Mouse (Mus musculus): ENCODE measurements around the gene Ubp1. TPM values are rescaled to one million over a fixed set of nuclear protein-coding genes. Genes with fewer than 3 reads are reported as not detected.
A peak's percentile ranks its signal among the peaks of the same experiment; 100 is the strongest.

Gene Ubp1
- polyA plus RNA-seq, 1 experiment from 2014 or later, result 49.7 TPM

- no peak overlapping the region for H3K4me3 ChIP-seq
- H3K9ac ChIP-seq, result no peak overlapping the region
- no peak overlapping the region for H3K27ac ChIP-seq
- ATAC-seq (ENCODE audit: insufficient number of reproducible peaks, insufficient read depth, low FRiP score, low TSS enrichment), result no peak
- H3K9me3 ChIP-seq, result no peaks in the 10 kb centered on the region
- H3K4me1 ChIP-seq, result no peaks in the 10 kb centered on the region
- no peak overlapping the region for H3K4me2 ChIP-seq (replicated peaks)
- 84% methylated on average over 13 of the region's 13 CpGs for WGBS
- no peaks in the 10 kb centered on the region for H3K36me3 ChIP-seq
- no peaks in the 10 kb centered on the region for H3K27me3 ChIP-seq
Measured at GRCm38 (mm10) chr9:113984946-113985620, 54.3 kb downstream of the Ubp1 start.

- 28% methylated on average over 18 of the region's 18 CpGs for WGBS
- Histone ChIP-seq H3K4me1 (no peaks in the 10 kb centered on the region), H3K4me3 (no peak overlapping the region), H3K27ac (no peak overlapping the region), H3K9me3 (no peaks in the 10 kb centered on the region), H3K27me3 (no peaks in the 10 kb centered on the region), H3K36me3 (no peaks in the 10 kb centered on the region), H3K9ac (no peak overlapping the region), H3K4me2 (replicated peaks) (peak overlapping the region; percentile 25; the same call in 1 of the 2 replicates)
- no peak for ATAC-seq (ENCODE audit: insufficient number of reproducible peaks, insufficient read depth, low FRiP score, low TSS enrichment)
Measured at GRCm38 (mm10) chr9:113990547-113991248, 60.0 kb downstream of the Ubp1 start.

- no peaks in the 10 kb centered on the region for H3K4me1 ChIP-seq
- no peaks in the 10 kb centered on the region for H3K27me3 ChIP-seq
- no peak overlapping the region for H3K27ac ChIP-seq
- H3K9me3 ChIP-seq, result no peaks in the 10 kb centered on the region
- no peak overlapping the region for H3K9ac ChIP-seq
- no peak overlapping the region for H3K4me2 ChIP-seq (replicated peaks)
- H3K4me3 ChIP-seq, result no peak overlapping the region
- no peak for ATAC-seq (ENCODE audit: insufficient number of reproducible peaks, insufficient read depth, low FRiP score, low TSS enrichment)
- WGBS, result 91% methylated on average over 7 of the region's 7 CpGs
- no peaks in the 10 kb centered on the region for H3K36me3 ChIP-seq
Measured at GRCm38 (mm10) chr9:113992810-113993209, 62.1 kb downstream of the Ubp1 start.

- no peak overlapping the region for H3K4me3 ChIP-seq
Measured at GRCm38 (mm10) chr9:113998311-113998710, 67.6 kb downstream of the Ubp1 start.

GRCm38 (mm10) chr9:114006801-114007200, 76.1 kb downstream of the Ubp1 start:
- Histone ChIP-seq H3K4me2 (replicated peaks) (no peak overlapping the region), H3K27ac (no peak overlapping the region), H3K4me3 (no peak overlapping the region), H3K4me1 (no peaks in the 10 kb centered on the region), H3K9ac (no peak overlapping the region), H3K27me3 (no peaks in the 10 kb centered on the region), H3K36me3 (0 out of 2 replicates have a peak, but pooled peaks cover 2% of the 10 kb centered on the region), H3K9me3 (no peaks in the 10 kb centered on the region)
- no peak for ATAC-seq (ENCODE audit: insufficient number of reproducible peaks, insufficient read depth, low FRiP score, low TSS enrichment)
- 72% methylated on average over 9 of the region's 9 CpGs for WGBS

More at GRCm38 (mm10) chr9:113998311-113998710, 67.6 kb downstream of the Ubp1 start:
- no peaks in the 10 kb centered on the region for H3K27me3 ChIP-seq
- H3K36me3 ChIP-seq, result peaks cover 5% of the 10 kb centered on the region; the same call in 1 of the 2 replicates
- peaks cover 6% of the 10 kb centered on the region; the same call in 1 of the 2 replicates for H3K9me3 ChIP-seq
- no peaks in the 10 kb centered on the region for H3K4me1 ChIP-seq
- no peak overlapping the region for H3K9ac ChIP-seq
- ATAC-seq (ENCODE audit: insufficient number of reproducible peaks, insufficient read depth, low FRiP score, low TSS enrichment), result no peak
- H3K27ac ChIP-seq, result no peak overlapping the region
- WGBS, result 61% methylated on average over 2 of the region's 2 CpGs
- H3K4me2 ChIP-seq (replicated peaks), result no peak overlapping the region

GRCm38 (mm10) chr9:114007850-114008350, 77.2 kb downstream of the Ubp1 start:
- Histone ChIP-seq H3K4me1 (no peaks in the 10 kb centered on the region), H3K27me3 (no peaks in the 10 kb centered on the region), H3K9ac (no peak overlapping the region), H3K4me3 (no peak overlapping the region), H3K36me3 (no peaks in the 10 kb centered on the region), H3K9me3 (no peaks in the 10 kb centered on the region), H3K27ac (no peak overlapping the region), H3K4me2 (replicated peaks) (no peak overlapping the region)
- 90% methylated on average over 9 of the region's 9 CpGs for WGBS
- no peak for ATAC-seq (ENCODE audit: insufficient number of reproducible peaks, insufficient read depth, low FRiP score, low TSS enrichment)

- Histone ChIP-seq H3K4me2 (replicated peaks) (no peak overlapping the region), H3K4me1 (no peaks in the 10 kb centered on the region), H3K9me3 (no peaks in the 10 kb centered on the region), H3K4me3 (no peak overlapping the region), H3K27ac (no peak overlapping the region), H3K9ac (no peak overlapping the region), H3K27me3 (no peaks in the 10 kb centered on the region), H3K36me3 (no peaks in the 10 kb centered on the region)
- 54% methylated on average over 5 of the region's 5 CpGs for WGBS
- no peak for ATAC-seq (ENCODE audit: insufficient number of reproducible peaks, insufficient read depth, low FRiP score, low TSS enrichment)
Measured at GRCm38 (mm10) chr9:114009526-114009925, 78.8 kb downstream of the Ubp1 start.

DNA sequence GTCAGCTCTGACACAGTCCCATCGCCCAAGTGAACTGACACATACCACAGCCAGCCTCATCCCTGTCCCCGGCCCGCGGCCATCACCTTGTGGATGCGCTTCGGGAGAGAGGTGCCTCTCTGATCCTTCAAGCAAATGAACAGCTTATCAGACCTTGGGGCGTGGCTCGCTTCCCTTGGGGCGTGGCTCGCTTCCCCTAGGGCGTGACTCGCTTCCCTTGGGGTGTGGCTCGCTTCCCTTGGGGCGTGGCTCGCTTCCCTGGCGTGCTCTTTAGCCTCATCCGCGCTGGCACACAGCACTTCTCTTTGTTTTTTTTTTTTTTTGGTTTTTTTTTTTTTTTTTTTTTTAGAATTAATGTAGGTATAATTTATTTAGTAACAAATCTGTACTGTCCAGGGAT, 80.5 kb downstream of the Ubp1 start:
- H3K27me3 ChIP-seq, result no peaks in the 10 kb centered on the region
- no peak overlapping the region for H3K4me2 ChIP-seq (replicated peaks)
- no peak for ATAC-seq (ENCODE audit: insufficient number of reproducible peaks, insufficient read depth, low FRiP score, low TSS enrichment)
- H3K4me3 ChIP-seq, result no peak overlapping the region
- no peak overlapping the region for H3K9ac ChIP-seq
- no peak overlapping the region for H3K27ac ChIP-seq
- H3K4me1 ChIP-seq, result no peaks in the 10 kb centered on the region
- H3K36me3 ChIP-seq, result no peaks in the 10 kb centered on the region
- H3K9me3 ChIP-seq, result no peaks in the 10 kb centered on the region
- WGBS, result 65% methylated on average over 18 of the region's 18 CpGs

- no peak for ATAC-seq (ENCODE audit: insufficient number of reproducible peaks, insufficient read depth, low FRiP score, low TSS enrichment)
- WGBS, result 83% methylated on average over 1 of the region's 1 CpGs
- Histone ChIP-seq H3K27me3 (no peaks in the 10 kb centered on the region), H3K4me3 (no peak overlapping the region), H3K36me3 (no peaks in the 10 kb centered on the region), H3K4me2 (replicated peaks) (no peak overlapping the region), H3K9ac (no peak overlapping the region), H3K4me1 (no peaks in the 10 kb centered on the region), H3K9me3 (no peaks in the 10 kb centered on the region), H3K27ac (no peak overlapping the region)
Measured at GRCm38 (mm10) chr9:114014034-114014433, 83.3 kb downstream of the Ubp1 start.

DNA sequence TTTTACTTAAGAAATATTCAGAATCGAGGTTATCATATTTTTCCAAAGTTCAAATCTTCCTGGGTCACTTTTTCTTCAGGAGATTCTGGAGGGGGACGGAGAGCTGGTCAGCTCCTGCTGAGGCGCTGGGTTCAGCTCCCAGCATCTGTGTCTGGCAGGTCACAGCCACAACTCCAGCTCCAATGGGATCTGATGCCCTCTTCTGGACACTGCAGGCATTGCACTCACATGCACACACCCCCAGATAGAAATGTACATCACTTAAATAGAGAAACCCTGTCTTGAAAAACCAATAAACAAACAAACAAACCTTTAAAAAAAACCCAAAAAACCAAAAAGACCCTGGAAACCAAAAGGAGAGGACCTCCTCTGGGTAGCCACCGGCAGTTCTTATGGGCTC, 85.0 kb downstream of the Ubp1 start:
- Histone ChIP-seq H3K4me1 (no peaks in the 10 kb centered on the region), H3K27ac (no peak overlapping the region), H3K4me3 (no peak overlapping the region), H3K36me3 (no peaks in the 10 kb centered on the region), H3K27me3 (no peaks in the 10 kb centered on the region), H3K4me2 (replicated peaks) (no peak overlapping the region), H3K9ac (no peak overlapping the region), H3K9me3 (no peaks in the 10 kb centered on the region)
- ATAC-seq (ENCODE audit: insufficient number of reproducible peaks, insufficient read depth, low FRiP score, low TSS enrichment), result no peak
- WGBS, result 86% methylated on average over 4 of the region's 4 CpGs

GRCm38 (mm10) chr9:114016402-114016801, 85.7 kb downstream of the Ubp1 start:
- 81% methylated on average over 4 of the region's 4 CpGs for WGBS
- Histone ChIP-seq H3K9me3 (no peaks in the 10 kb centered on the region), H3K4me1 (no peaks in the 10 kb centered on the region)

More at GRCm38 (mm10) chr9:114016402-114016801, 85.7 kb downstream of the Ubp1 start:
- Histone ChIP-seq H3K4me3 (no peak overlapping the region), H3K9ac (no peak overlapping the region), H3K4me2 (replicated peaks) (no peak overlapping the region), H3K27ac (no peak overlapping the region), H3K27me3 (no peaks in the 10 kb centered on the region), H3K36me3 (no peaks in the 10 kb centered on the region)
- no peak for ATAC-seq (ENCODE audit: insufficient number of reproducible peaks, insufficient read depth, low FRiP score, low TSS enrichment)

All from embryonic facial prominence, embryonic 12.5 days (tissue).